Mouse (Mus musculus): ENCODE data around the gene 9930104L06Rik. TPM values are rescaled to one million over a fixed set of nuclear protein-coding genes. Genes with fewer than 3 reads are reported as not detected.

9930104L06Rik gene
- polyA plus RNA-seq, 1 experiment from 2014 or later = 16.1 TPM

GRCm38 (mm10) chr4:124969219-124969848 lies 32.5 kb downstream of the 9930104L06Rik start:
- H3K27me3 ChIP-seq (ENCODE audit: control insufficient read depth, insufficient read depth, low read depth, low read length) = no peaks in the 10 kb centered on the region
- peaks cover 15% of the 10 kb centered on the region for H3K4me1 ChIP-seq (ENCODE audit: control insufficient read depth, insufficient read depth, low read length)
- no peaks in the 10 kb centered on the region for H3K36me3 ChIP-seq (ENCODE audit: control insufficient read depth, insufficient read depth, low read length)
- 76% methylated on average over 7 of the region's 7 CpGs for WGBS
- no peak for ATAC-seq
- no peak overlapping the region for H3K4me2 ChIP-seq (ENCODE audit: low read length)
- H3K9ac ChIP-seq (ENCODE audit: low read depth, low read length) = no peak overlapping the region
- H3K4me3 ChIP-seq (ENCODE audit: low read depth, low read length) = no peak overlapping the region
- H3K27ac ChIP-seq (ENCODE audit: low read length) = no peak overlapping the region
- H3K9me3 ChIP-seq (replicated peaks; ENCODE audit: control insufficient read depth, low read length, poor library complexity, severe bottlenecking) = no peaks in the 10 kb centered on the region

- peak; percentile 37; the same call in 1 of the 2 replicates for ATAC-seq
- Histone ChIP-seq H3K4me3 (ENCODE audit: low read depth, low read length) (no peak overlapping the region), H3K27ac (ENCODE audit: low read length) (peak overlapping the region; percentile 72), H3K9ac (ENCODE audit: low read depth, low read length) (no peak overlapping the region), H3K4me2 (ENCODE audit: low read length) (no peak overlapping the region; the same call in 1 of the 2 replicates), H3K4me1 (ENCODE audit: control insufficient read depth, insufficient read depth, low read length) (peaks cover 15% of the 10 kb centered on the region), H3K9me3 (replicated peaks; ENCODE audit: control insufficient read depth, low read length, poor library complexity, severe bottlenecking) (no peaks in the 10 kb centered on the region), H3K27me3 (ENCODE audit: control insufficient read depth, insufficient read depth, low read depth, low read length) (no peaks in the 10 kb centered on the region), H3K36me3 (ENCODE audit: control insufficient read depth, insufficient read depth, low read length) (no peaks in the 10 kb centered on the region)
- WGBS = 70% methylated on average over 11 of the region's 11 CpGs
These were observed 33.3 kb downstream of the 9930104L06Rik start for GRCm38 (mm10) chr4:124970194-124970593.

- peak overlapping the region; percentile 72 for H3K27ac ChIP-seq (ENCODE audit: low read length)
- ATAC-seq = peak; percentile 79
These were observed 33.8 kb downstream of the 9930104L06Rik start for GRCm38 (mm10) chr4:124970677-124971076.

GRCm38 (mm10) chr4:124971094-124971493 lies 34.2 kb downstream of the 9930104L06Rik start:
- Histone ChIP-seq H3K9me3 (replicated peaks; ENCODE audit: control insufficient read depth, low read length, poor library complexity, severe bottlenecking) (no peaks in the 10 kb centered on the region), H3K27ac (ENCODE audit: low read length) (peak overlapping the region; percentile 62), H3K27me3 (ENCODE audit: control insufficient read depth, insufficient read depth, low read depth, low read length) (no peaks in the 10 kb centered on the region), H3K9ac (ENCODE audit: low read depth, low read length) (no peak overlapping the region), H3K4me3 (ENCODE audit: low read depth, low read length) (no peak overlapping the region), H3K4me2 (ENCODE audit: low read length) (no peak overlapping the region), H3K4me1 (ENCODE audit: control insufficient read depth, insufficient read depth, low read length) (peaks cover 11% of the 10 kb centered on the region), H3K36me3 (ENCODE audit: control insufficient read depth, insufficient read depth, low read length) (no peaks in the 10 kb centered on the region)
- no peak for ATAC-seq
- 83% methylated on average over 8 of the region's 8 CpGs for WGBS

More at GRCm38 (mm10) chr4:124970677-124971076, 33.8 kb downstream of the 9930104L06Rik start:
- no peak overlapping the region for H3K4me3 ChIP-seq (ENCODE audit: low read depth, low read length)
- H3K36me3 ChIP-seq (ENCODE audit: control insufficient read depth, insufficient read depth, low read length) = no peaks in the 10 kb centered on the region
- peaks cover 11% of the 10 kb centered on the region for H3K4me1 ChIP-seq (ENCODE audit: control insufficient read depth, insufficient read depth, low read length)
- WGBS = 21% methylated on average over 5 of the region's 5 CpGs
- H3K4me2 ChIP-seq (ENCODE audit: low read length) = no peak overlapping the region; the same call in 1 of the 2 replicates
- no peak overlapping the region for H3K9ac ChIP-seq (ENCODE audit: low read depth, low read length)
- H3K27me3 ChIP-seq (ENCODE audit: control insufficient read depth, insufficient read depth, low read depth, low read length) = no peaks in the 10 kb centered on the region
- H3K9me3 ChIP-seq (replicated peaks; ENCODE audit: control insufficient read depth, low read length, poor library complexity, severe bottlenecking) = no peaks in the 10 kb centered on the region

- H3K36me3 ChIP-seq (ENCODE audit: control insufficient read depth, insufficient read depth, low read length) = no peaks in the 10 kb centered on the region
- H3K27ac ChIP-seq (ENCODE audit: low read length) = no peak overlapping the region
- no peaks in the 10 kb centered on the region for H3K27me3 ChIP-seq (ENCODE audit: control insufficient read depth, insufficient read depth, low read depth, low read length)
- H3K9me3 ChIP-seq (replicated peaks; ENCODE audit: control insufficient read depth, low read length, poor library complexity, severe bottlenecking) = no peaks in the 10 kb centered on the region
- H3K4me1 ChIP-seq (ENCODE audit: control insufficient read depth, insufficient read depth, low read length) = peaks cover 11% of the 10 kb centered on the region
- no peak overlapping the region for H3K9ac ChIP-seq (ENCODE audit: low read depth, low read length)
- whole genome bisulfite sequencing = 73% methylated on average over 9 of the region's 9 CpGs
- no peak overlapping the region for H3K4me3 ChIP-seq (ENCODE audit: low read depth, low read length)
- ATAC-seq = no peak
- no peak overlapping the region for H3K4me2 ChIP-seq (ENCODE audit: low read length)
These were observed 35.5 kb downstream of the 9930104L06Rik start for GRCm38 (mm10) chr4:124972316-124972715.

GRCm38 (mm10) chr4:124973296-124973695 lies 36.4 kb downstream of the 9930104L06Rik start:
- Histone ChIP-seq H3K4me2 (ENCODE audit: low read length) (no peak overlapping the region), H3K9ac (ENCODE audit: low read depth, low read length) (no peak overlapping the region), H3K36me3 (ENCODE audit: control insufficient read depth, insufficient read depth, low read length) (no peaks in the 10 kb centered on the region), H3K27me3 (ENCODE audit: control insufficient read depth, insufficient read depth, low read depth, low read length) (no peaks in the 10 kb centered on the region), H3K9me3 (replicated peaks; ENCODE audit: control insufficient read depth, low read length, poor library complexity, severe bottlenecking) (no peaks in the 10 kb centered on the region), H3K27ac (ENCODE audit: low read length) (no peak overlapping the region), H3K4me3 (ENCODE audit: low read depth, low read length) (no peak overlapping the region), H3K4me1 (ENCODE audit: control insufficient read depth, insufficient read depth, low read length) (peaks cover 11% of the 10 kb centered on the region)
- no peak for ATAC-seq
- 85% methylated on average over 2 of the region's 2 CpGs for WGBS

- Histone ChIP-seq H3K9ac (ENCODE audit: low read depth, low read length) (no peak overlapping the region), H3K27ac (ENCODE audit: low read length) (no peak overlapping the region), H3K4me3 (ENCODE audit: low read depth, low read length) (no peak overlapping the region), H3K4me1 (ENCODE audit: control insufficient read depth, insufficient read depth, low read length) (no peaks in the 10 kb centered on the region), H3K4me2 (ENCODE audit: low read length) (no peak overlapping the region), H3K9me3 (replicated peaks; ENCODE audit: control insufficient read depth, low read length, poor library complexity, severe bottlenecking) (no peaks in the 10 kb centered on the region), H3K36me3 (ENCODE audit: control insufficient read depth, insufficient read depth, low read length) (no peaks in the 10 kb centered on the region), H3K27me3 (ENCODE audit: control insufficient read depth, insufficient read depth, low read depth, low read length) (peaks cover 4% of the 10 kb centered on the region)
- WGBS = 49% methylated on average over 5 of the region's 5 CpGs
- ATAC-seq = no peak
These were observed 41.4 kb downstream of the 9930104L06Rik start for GRCm38 (mm10) chr4:124978201-124978600.

- no peaks in the 10 kb centered on the region for H3K36me3 ChIP-seq (ENCODE audit: control insufficient read depth, insufficient read depth, low read length)
- H3K4me2 ChIP-seq (ENCODE audit: low read length) = peak overlapping the region; percentile 3; the same call in 1 of the 2 replicates
- H3K27me3 ChIP-seq (ENCODE audit: control insufficient read depth, insufficient read depth, low read depth, low read length) = peaks cover 45% of the 10 kb centered on the region
- ATAC-seq = 0 out of 2 replicates have a peak, but pooled peaks have one; percentile 32
- H3K9me3 ChIP-seq (replicated peaks; ENCODE audit: control insufficient read depth, low read length, poor library complexity, severe bottlenecking) = no peaks in the 10 kb centered on the region
- H3K4me1 ChIP-seq (ENCODE audit: control insufficient read depth, insufficient read depth, low read length) = peaks cover 11% of the 10 kb centered on the region
- WGBS = 17% methylated on average over 9 of the region's 9 CpGs
- H3K27ac ChIP-seq (ENCODE audit: low read length) = no peak overlapping the region
- H3K9ac ChIP-seq (ENCODE audit: low read depth, low read length) = no peak overlapping the region
- H3K4me3 ChIP-seq (ENCODE audit: low read depth, low read length) = no peak overlapping the region
These were observed 47.2 kb downstream of the 9930104L06Rik start for GRCm38 (mm10) chr4:124983893-124984526.
